9 mouse cellular contexts compared by ENCODE assay signal in the genomic region with DNA sequence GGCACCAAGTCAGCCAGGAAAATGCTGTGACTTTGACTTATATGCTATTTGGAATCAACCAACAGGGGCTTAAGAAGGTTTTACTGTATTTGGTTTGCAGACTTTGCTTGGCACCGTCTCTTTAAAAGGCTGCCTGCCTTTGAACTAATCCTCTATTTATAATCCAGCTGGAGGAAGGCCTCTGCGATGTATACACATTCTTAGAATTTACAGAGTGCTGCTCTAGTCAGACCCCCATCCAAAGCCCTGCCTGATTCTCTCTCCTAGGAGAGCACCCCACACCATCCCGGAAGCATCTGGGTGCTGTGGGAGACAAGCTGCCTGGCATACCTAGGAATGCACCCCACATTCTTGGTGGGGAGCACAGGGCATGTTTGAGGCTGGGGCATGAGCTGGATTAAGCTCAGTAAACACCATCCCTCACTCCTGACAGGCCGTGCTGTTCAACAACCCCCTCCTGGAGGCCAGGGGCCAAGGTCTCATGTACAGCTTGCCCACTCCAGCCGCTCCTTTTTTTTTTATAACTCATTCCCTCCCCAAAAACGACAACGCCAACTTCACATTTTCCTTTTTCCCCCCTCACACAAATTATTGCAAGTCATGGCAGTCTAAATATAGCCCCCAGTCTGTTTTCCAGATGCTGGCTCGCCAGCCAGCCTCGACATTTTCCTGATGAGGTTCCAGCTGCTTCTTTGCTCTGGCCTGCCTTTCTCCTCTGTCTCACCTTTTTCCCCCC.
DNase-seq lines count a peak whose midpoint lies in the region; ATAC-seq lines count a peak whose summit lies in the region.
"Had no signal": no experiment of that assay in that cellular context is flagged by ENCODE, and none has a peak within 500 bp of the region (broad histone marks: within the 10 kb centered on the region; RNA-seq: fewer than 3 reads in every experiment).

No protein-coding gene starts in this region.

- 60% methylated on average over 9 of the region's 9 CpGs for WGBS in hindbrain, embryonic 10.5 days
- 55% methylated on average over 9 of the region's 9 CpGs for WGBS in hindbrain, embryonic 12.5 days
- 17% methylated on average over 9 of the region's 9 CpGs for WGBS in embryonic facial prominence, embryonic 13.5 days
- whole genome bisulfite sequencing in hindbrain, embryonic 16.5 days = 48% methylated on average over 9 of the region's 9 CpGs
- WGBS in midbrain, embryonic 12.5 days = 50% methylated on average over 9 of the region's 9 CpGs

- peak overlapping the region; percentile 72 for H3K27ac ChIP-seq in hindbrain, embryonic 10.5 days
- no peak overlapping the region; the same call in 1 of the 2 replicates for H3K27ac ChIP-seq in hindbrain, embryonic 12.5 days
- H3K27ac ChIP-seq in embryonic facial prominence, embryonic 13.5 days = peak overlapping the region; percentile 91
- peak overlapping the region; percentile 21; the same call in 1 of the 2 replicates for H3K27ac ChIP-seq in hindbrain, embryonic 16.5 days (ENCODE audit: low read depth, low read length)
- H3K27ac ChIP-seq in midbrain, embryonic 12.5 days (replicated peaks) = peak overlapping the region; percentile 27; the same call in 1 of the 2 replicates

- no peaks in the 10 kb centered on the region for H3K9me3 ChIP-seq in hindbrain, embryonic 10.5 days
- no peaks in the 10 kb centered on the region for H3K9me3 ChIP-seq in hindbrain, embryonic 12.5 days (replicated peaks)
- H3K9me3 ChIP-seq in embryonic facial prominence, embryonic 13.5 days = no peaks in the 10 kb centered on the region
- H3K9me3 ChIP-seq in hindbrain, embryonic 16.5 days (ENCODE audit: control insufficient read depth, low read length) = no peaks in the 10 kb centered on the region
- no peaks in the 10 kb centered on the region for H3K9me3 ChIP-seq in midbrain, embryonic 12.5 days

- no peak overlapping the region for H3K4me2 ChIP-seq in hindbrain, embryonic 12.5 days (replicated peaks)
- 0 out of 2 replicates have a peak overlapping the region, but pooled peaks have one; percentile 5 for H3K4me2 ChIP-seq in embryonic facial prominence, embryonic 13.5 days
- H3K4me2 ChIP-seq in hindbrain, embryonic 16.5 days (ENCODE audit: low read length) = no peak overlapping the region
- H3K4me2 ChIP-seq in midbrain, embryonic 12.5 days (replicated peaks) = no peak overlapping the region

- H3K4me1 ChIP-seq in hindbrain, embryonic 10.5 days (replicated peaks) = peaks cover 51% of the 10 kb centered on the region
- peaks cover 44% of the 10 kb centered on the region for H3K4me1 ChIP-seq in hindbrain, embryonic 12.5 days
- peaks cover 74% of the 10 kb centered on the region for H3K4me1 ChIP-seq in embryonic facial prominence, embryonic 13.5 days
- H3K4me1 ChIP-seq in hindbrain, embryonic 16.5 days (ENCODE audit: control insufficient read depth, insufficient read depth, low read depth, low read length) = peaks cover 20% of the 10 kb centered on the region
- H3K4me1 ChIP-seq in midbrain, embryonic 12.5 days = peaks cover 34% of the 10 kb centered on the region

- no peak for DNase-seq in hindbrain, embryonic 10.5 days (ENCODE audit: low spot score)
- no peak for DNase-seq in thymus, postnatal 36 days
- DNase-seq in layer of hippocampus, postnatal 14 days (ENCODE audit: low spot score in 2 of 2) = no peak
- DNase-seq: kidney, adult 9 months had no signal

- ATAC-seq in hindbrain, embryonic 12.5 days (ENCODE audit: low FRiP score) = no peak
- ATAC-seq in embryonic facial prominence, embryonic 13.5 days (ENCODE audit: insufficient number of reproducible peaks, insufficient read depth, low FRiP score, low TSS enrichment, low read depth) = no peak
- no peak for ATAC-seq in hindbrain, embryonic 16.5 days
- ATAC-seq in midbrain, embryonic 12.5 days (ENCODE audit: low FRiP score, low read depth) = no peak
- no peak for ATAC-seq in inflammation-experienced regulatory T-cells, adult 6 months

- H3K4me3 ChIP-seq in hindbrain, embryonic 10.5 days = no peak overlapping the region
- H3K4me3 ChIP-seq in hindbrain, embryonic 12.5 days = no peak overlapping the region
- no peak overlapping the region for H3K4me3 ChIP-seq in embryonic facial prominence, embryonic 13.5 days
- no peak overlapping the region for H3K4me3 ChIP-seq in hindbrain, embryonic 16.5 days (ENCODE audit: low read length)
- H3K4me3 ChIP-seq in midbrain, embryonic 12.5 days = no peak overlapping the region

- H3K9ac ChIP-seq in hindbrain, embryonic 12.5 days = no peak overlapping the region
- peak overlapping the region; percentile 47; the same call in 1 of the 2 replicates for H3K9ac ChIP-seq in embryonic facial prominence, embryonic 13.5 days
- peak overlapping the region; percentile 4; the same call in 1 of the 2 replicates for H3K9ac ChIP-seq in hindbrain, embryonic 16.5 days (ENCODE audit: low read depth, low read length)
- no peak overlapping the region for H3K9ac ChIP-seq in midbrain, embryonic 12.5 days (replicated peaks)

- H3K36me3 ChIP-seq in hindbrain, embryonic 10.5 days = no peaks in the 10 kb centered on the region
- no peaks in the 10 kb centered on the region for H3K36me3 ChIP-seq in hindbrain, embryonic 12.5 days
- no peaks in the 10 kb centered on the region for H3K36me3 ChIP-seq in embryonic facial prominence, embryonic 13.5 days
- H3K36me3 ChIP-seq in hindbrain, embryonic 16.5 days (ENCODE audit: control insufficient read depth, insufficient read depth, low read length) = no peaks in the 10 kb centered on the region
- H3K36me3 ChIP-seq in midbrain, embryonic 12.5 days = no peaks in the 10 kb centered on the region

- H3K27me3 ChIP-seq in hindbrain, embryonic 10.5 days (ENCODE audit: insufficient read depth, poor library complexity, severe bottlenecking) = no peaks in the 10 kb centered on the region
- H3K27me3 ChIP-seq in hindbrain, embryonic 12.5 days = no peaks in the 10 kb centered on the region
- no peaks in the 10 kb centered on the region for H3K27me3 ChIP-seq in embryonic facial prominence, embryonic 13.5 days
- no peaks in the 10 kb centered on the region for H3K27me3 ChIP-seq in hindbrain, embryonic 16.5 days (replicated peaks; ENCODE audit: control insufficient read depth, insufficient read depth, low read length)
- H3K27me3 ChIP-seq in midbrain, embryonic 12.5 days = no peaks in the 10 kb centered on the region

Comparison
In these comparisons a context has a peak if more than half of its experiments do, and no peak if none do; other contexts are left out.
1. H3K9ac ChIP-seq: peak in embryonic facial prominence, embryonic 13.5 days (single experiment) and hindbrain, embryonic 16.5 days (single experiment); none in hindbrain, embryonic 12.5 days (single experiment) and midbrain, embryonic 12.5 days (single experiment).